Mouse (Mus musculus) lung, embryonic 16.5 days (tissue): ENCODE results near the gene Cnr2. TPM values are rescaled to one million over a fixed set of nuclear protein-coding genes. Genes with fewer than 3 reads are reported as not detected.

Experiments used
- ATAC-seq: fragments of 200-750 bp; cut with Nextera tagmentation; 2 replicates; pipeline ENCODE4 v1.8.0; 2017; ENCODE audit warnings: low read depth, mild to moderate bottlenecking, moderate library complexity
- H3K27ac ChIP-seq: fragments of 300-500 bp; sonication (generic); 2 replicates; pipeline ENCODE4 v1.5.1; 2014; ENCODE audit warnings: mild to moderate bottlenecking, control low read depth, low read length
- H3K27me3 ChIP-seq: fragments of 300-500 bp; sonication (generic); 2 replicates; pipeline ENCODE4 v1.6.1; 2014; ENCODE audit warnings: low read depth, low read length, mixed read lengths; ENCODE audit not compliant: control insufficient read depth, insufficient read depth
- H3K36me3 ChIP-seq: fragments of 300-500 bp; sonication (generic); 2 replicates; pipeline ENCODE4 v1.6.1; 2014; ENCODE audit warnings: low read length; ENCODE audit not compliant: control insufficient read depth, insufficient read depth
- H3K4me1 ChIP-seq: fragments of 300-500 bp; sonication (generic); replicated peaks from 2 replicates; pipeline ENCODE4 v1.6.1; 2014; ENCODE audit warnings: low read length, mixed read lengths; ENCODE audit not compliant: control insufficient read depth, insufficient read depth
- H3K4me2 ChIP-seq: fragments of 300-500 bp; sonication (generic); 2 replicates; pipeline ENCODE4 v1.6.1; 2014; ENCODE audit warnings: low read depth, low read length, control low read depth
- H3K4me3 ChIP-seq: fragments of 300-500 bp; sonication (generic); 2 replicates; pipeline ENCODE4 v1.5.1; 2014; ENCODE audit warnings: mild to moderate bottlenecking, low read length, control low read depth
- H3K9ac ChIP-seq: fragments of 300-500 bp; sonication (generic); 2 replicates; pipeline ENCODE4 v1.6.1; 2014; ENCODE audit warnings: low read length, control low read depth
- H3K9me3 ChIP-seq: fragments of 300-500 bp; sonication (generic); 2 replicates; pipeline ENCODE4 v1.6.1; 2016; ENCODE audit warnings: low read length; ENCODE audit not compliant: control insufficient read depth
- WGBS: fragments of 180-500 bp; shearing (Covaris S2); extraction: QIAGEN DNeasy Blood & Tissue Kit; methylation state at CpG from one replicate; pipeline ENCODE4 v1.1.7; 2014; 5-methylcytosine and 5-hydroxymethylcytosine counted together
- polyA plus RNA-seq: library from polyadenylated mRNA; unstranded; fragments of >200 nt; fragmentation: Nextera tagmentation; extraction: Ambion mirVana; gene quantifications from 2 replicates; pipeline ENCODE4 v1.2.1, GENCODE M21; 2015

Gene Cnr2
- polyA plus RNA-seq, 1 experiment from 2014 or later: 1.3 TPM

- H3K4me3 ChIP-seq: no peak overlapping the region
- 59% methylated on average over 7 of the region's 7 CpGs for WGBS
- no peaks in the 10 kb centered on the region for H3K27me3 ChIP-seq
- no peaks in the 10 kb centered on the region for H3K36me3 ChIP-seq
- no peak overlapping the region for H3K9ac ChIP-seq
- peak overlapping the region; percentile 46 for H3K27ac ChIP-seq
- no peaks in the 10 kb centered on the region for H3K9me3 ChIP-seq
- ATAC-seq: peak; percentile 57; the same call in 1 of the 2 replicates
- H3K4me2 ChIP-seq: no peak overlapping the region
- no peaks in the 10 kb centered on the region; the same call in 1 of the 2 replicates for H3K4me1 ChIP-seq
Measured at GRCm38 (mm10) chr4:135911531-135911930, 16.3 kb downstream of the Cnr2 start.

GRCm38 (mm10) chr4:135912164-135912563 is 17.0 kb downstream of the Cnr2 start:
- Histone ChIP-seq H3K27ac (0 out of 2 replicates have a peak overlapping the region, but pooled peaks have one; percentile 46), H3K36me3 (no peaks in the 10 kb centered on the region), H3K27me3 (no peaks in the 10 kb centered on the region), H3K9me3 (no peaks in the 10 kb centered on the region), H3K9ac (no peak overlapping the region), H3K4me2 (no peak overlapping the region), H3K4me1 (no peaks in the 10 kb centered on the region; the same call in 1 of the 2 replicates), H3K4me3 (no peak overlapping the region)
- 50% methylated on average over 3 of the region's 3 CpGs for WGBS
- ATAC-seq: no peak

- Histone ChIP-seq H3K36me3 (no peaks in the 10 kb centered on the region), H3K9me3 (no peaks in the 10 kb centered on the region), H3K9ac (no peak overlapping the region), H3K27me3 (no peaks in the 10 kb centered on the region), H3K4me2 (no peak overlapping the region), H3K4me3 (no peak overlapping the region), H3K27ac (no peak overlapping the region), H3K4me1 (no peaks in the 10 kb centered on the region; the same call in 1 of the 2 replicates)
- 68% methylated on average over 3 of the region's 3 CpGs for WGBS
- no peak for ATAC-seq
Measured at GRCm38 (mm10) chr4:135912835-135913234, 17.6 kb downstream of the Cnr2 start.

GRCm38 (mm10) chr4:135913433-135913832 is 18.2 kb downstream of the Cnr2 start:
- H3K9ac ChIP-seq: no peak overlapping the region

GRCm38 (mm10) chr4:135918635-135919279 is 23.6 kb downstream of the Cnr2 start:
- Histone ChIP-seq H3K4me3 (no peak overlapping the region), H3K27ac (no peak overlapping the region), H3K4me1 (peaks cover 7% of the 10 kb centered on the region), H3K27me3 (no peaks in the 10 kb centered on the region), H3K4me2 (no peak overlapping the region), H3K36me3 (no peaks in the 10 kb centered on the region), H3K9ac (no peak overlapping the region), H3K9me3 (no peaks in the 10 kb centered on the region)
- no peak for ATAC-seq
- 73% methylated on average over 13 of the region's 13 CpGs for WGBS

More at GRCm38 (mm10) chr4:135913433-135913832, 18.2 kb downstream of the Cnr2 start:
- Histone ChIP-seq H3K27ac (no peak overlapping the region), H3K4me1 (no peaks in the 10 kb centered on the region; the same call in 1 of the 2 replicates), H3K36me3 (no peaks in the 10 kb centered on the region), H3K9me3 (no peaks in the 10 kb centered on the region), H3K4me3 (no peak overlapping the region), H3K4me2 (no peak overlapping the region), H3K27me3 (no peaks in the 10 kb centered on the region)
- ATAC-seq: no peak
- WGBS: 54% methylated on average over 4 of the region's 4 CpGs

- 77% methylated on average over 3 of the region's 3 CpGs for WGBS
- Histone ChIP-seq H3K9ac (no peak overlapping the region), H3K4me2 (no peak overlapping the region), H3K36me3 (no peaks in the 10 kb centered on the region), H3K4me1 (peaks cover 7% of the 10 kb centered on the region), H3K27me3 (no peaks in the 10 kb centered on the region), H3K9me3 (no peaks in the 10 kb centered on the region), H3K4me3 (no peak overlapping the region), H3K27ac (no peak overlapping the region)
- no peak for ATAC-seq
Measured at GRCm38 (mm10) chr4:135919280-135919639, 24.1 kb downstream of the Cnr2 start.

- peak within 1 kb of the TSS; percentile 83 for H3K9ac ChIP-seq
Measured at GRCm38 (mm10) chr4:135920304-135921241, 25.4 kb downstream of the Cnr2 start, which contains the start of gene Fuca1. Fuca1 (plus strand) TSS chr4:135920735.

GRCm38 (mm10) chr4:135921257-135922120 is 26.3 kb downstream of the Cnr2 start:
- Histone ChIP-seq H3K4me3 (peak overlapping the region; percentile 84), H3K9ac (peak overlapping the region; percentile 83), H3K4me1 (peaks cover 7% of the 10 kb centered on the region), H3K4me2 (peak overlapping the region; percentile 94), H3K27ac (peak overlapping the region; percentile 75), H3K36me3 (no peaks in the 10 kb centered on the region; the same call in 1 of the 2 replicates), H3K27me3 (no peaks in the 10 kb centered on the region), H3K9me3 (no peaks in the 10 kb centered on the region)
- WGBS: 3% methylated on average over 26 of the region's 26 CpGs
- no peak for ATAC-seq

More at GRCm38 (mm10) chr4:135920304-135921241, 25.4 kb downstream of the Cnr2 start, which contains the start of gene Fuca1:
- peak; percentile 98 for ATAC-seq
- Histone ChIP-seq H3K27me3 (no peaks in the 10 kb centered on the region), H3K36me3 (no peaks in the 10 kb centered on the region; the same call in 1 of the 2 replicates), H3K27ac (peak within 1 kb of the TSS; percentile 75), H3K4me3 (peak within 1 kb of the TSS; percentile 84), H3K4me1 (peaks cover 7% of the 10 kb centered on the region), H3K9me3 (no peaks in the 10 kb centered on the region), H3K4me2 (peak within 1 kb of the TSS; percentile 94)
- 2% methylated on average over 60 of the region's 60 CpGs for WGBS
